Mouse (Mus musculus) left cerebral cortex, postnatal 36 days (tissue): Measurements from ENCODE around the gene Opa3. TPM values are rescaled to one million over a fixed set of nuclear protein-coding genes. Genes with fewer than 3 reads are reported as not detected.

Experiments
- DNase-seq, 2 experiments: peaks; one replicate each; pipeline ENCODE4 v3.0.0; 2021 to 2022; ENCODE audit warnings: low spot score in 2 of 2, mixed read lengths in 1 of 2
- intact Hi-C: fragments of 180-260 bp; cut with DNase I; formaldehyde crosslinking; loops from one replicate; pipeline ENCODE4 v1.15.1; 2025
- microRNA-seq: library from miRNA; unstranded; fragments of <30 nt; microRNA quantifications from one replicate; pipeline ENCODE4 v1.2.0, GENCODE M21; 2022
- total RNA-seq, 2 experiments: library from RNA; stranded (reverse); gene quantifications; 2 replicates each; pipeline ENCODE4 v1.2.3; 2021

Gene Opa3
- total RNA-seq, 2 experiments from 2014 or later: 41.0 to 45.7 TPM

GRCm38 (mm10) chr7:19300501-19301421 lies 72.6 kb downstream of the Opa3 start:
- peak; percentile 64 to 77 for DNase-seq
- intact Hi-C loops: loop anchor here (1.0 kb wide), 1 partner anchor 42 kb away; no protein-coding TSS in a partner anchor

GRCm38 (mm10) chr7:19301461-19302263 lies 73.5 kb downstream of the Opa3 start:
- DNase-seq: no peak
- intact Hi-C loops: loop anchor here (1.0 kb wide), 1 partner anchor 41 kb away; no protein-coding TSS in a partner anchor

- intact Hi-C loops: no loop called here
- DNase-seq: no peak
Observed at GRCm38 (mm10) chr7:19302264-19303045, 74.3 kb downstream of the Opa3 start.

- no peak for DNase-seq
- intact Hi-C loops: no loop called here
Observed at GRCm38 (mm10) chr7:19303046-19303305, 74.8 kb downstream of the Opa3 start.

GRCm38 (mm10) chr7:19303770-19304169 lies 75.6 kb downstream of the Opa3 start:
- intact Hi-C loops: no loop called here
- peak; percentile 59 for DNase-seq

- no peak for DNase-seq
- intact Hi-C loops: no loop called here
Observed at GRCm38 (mm10) chr7:19304501-19305412, 76.6 kb downstream of the Opa3 start.

GRCm38 (mm10) chr7:19305413-19305735 lies 77.2 kb downstream of the Opa3 start:
- intact Hi-C loops: no loop called here

More at GRCm38 (mm10) chr7:19305413-19305735, 77.2 kb downstream of the Opa3 start:
- DNase-seq: no peak

Small RNAs within 50 kb of the gene (microRNA-seq; reads per million reads assigned to microRNA genes)
- 11,542 reads per million, percentile 96 among the genes with 10 or more reads in this experiment for gene Mir330

Other genes with a start within 250 kb of the Opa3 start
- gene Nanos2, start 240.9 kb upstream of the Opa3 start, total RNA-seq: 1 to 10 TPM in 1 of 2 experiments, under 1 TPM in 1; 0.47 to 1.3 TPM
- gene Mypop, start 237.1 kb upstream of the Opa3 start, total RNA-seq: 10 to 100 TPM; 53.5 to 55.3 TPM
- 10 to 100 TPM; 46.3 to 53.5 TPM for gene Irf2bp1, start 224.3 kb upstream of the Opa3 start, total RNA-seq
- not detected for gene Foxa3, start 204.8 kb upstream of the Opa3 start, total RNA-seq
- gene Sympk, start 204.0 kb upstream of the Opa3 start, total RNA-seq: 100 to 1,000 TPM; 126 to 129 TPM
- gene Rsph6a, start 173.6 kb upstream of the Opa3 start, total RNA-seq: under 1 TPM in 1 of 2 experiments, not detected in 1; 0.25 TPM
- gene Dmwd, start 152.1 kb upstream of the Opa3 start, total RNA-seq: 100 to 1,000 TPM; 146 to 148 TPM
- gene Dmpk, start 144.5 kb upstream of the Opa3 start, total RNA-seq: 10 to 100 TPM; 21.4 to 40.2 TPM
- gene Six5, start 133.7 kb upstream of the Opa3 start, total RNA-seq: 1 to 10 TPM; 1.6 to 2.6 TPM
- gene Gm4969, start 110.0 kb upstream of the Opa3 start, total RNA-seq: under 1 TPM; 0.37 to 0.41 TPM
- gene Fbxo46, start 108.5 kb upstream of the Opa3 start, total RNA-seq: 10 to 100 TPM; 14.0 to 14.3 TPM
- 10 to 100 TPM; 14.6 to 17.3 TPM for gene Qpctl, start 79.0 kb upstream of the Opa3 start, total RNA-seq
- 10 to 100 TPM; 70.3 to 76.0 TPM for gene Snrpd2, start 78.6 kb upstream of the Opa3 start, total RNA-seq
- 1 to 10 TPM in 1 of 2 experiments, under 1 TPM in 1; 0.89 to 2.6 TPM for gene Gipr, start 62.2 kb upstream of the Opa3 start, total RNA-seq
- 100 to 1,000 TPM; 124 to 156 TPM for gene Eml2, start 51.9 kb upstream of the Opa3 start, total RNA-seq
- gene Gpr4, start 15.8 kb upstream of the Opa3 start, total RNA-seq: 1 to 10 TPM; 2.1 to 4.6 TPM
- gene Vasp, start 43.5 kb downstream of the Opa3 start, total RNA-seq: 10 to 100 TPM; 11.2 to 13.5 TPM
- not detected for gene Ppm1n, start 51.7 kb downstream of the Opa3 start, total RNA-seq
- 100 to 1,000 TPM in 1 of 2 experiments, 10 to 100 TPM in 1; 98.6 to 121 TPM for gene Rtn2, start 54.3 kb downstream of the Opa3 start, total RNA-seq
- 10 to 100 TPM; 20.6 to 22.5 TPM for gene Fosb, start 81.7 kb downstream of the Opa3 start, total RNA-seq
- 10 to 100 TPM; 35.6 to 41.8 TPM for gene Ercc1, start 116.4 kb downstream of the Opa3 start, total RNA-seq
- gene Cd3eap, start 131.1 kb downstream of the Opa3 start, total RNA-seq: 10 to 100 TPM; 17.3 to 17.6 TPM
- 1 to 10 TPM; 5.1 to 7.9 TPM for gene Ppp1r13l, start 131.4 kb downstream of the Opa3 start, total RNA-seq
- gene Ercc2, start 153.7 kb downstream of the Opa3 start, total RNA-seq: 10 to 100 TPM; 26.1 to 40.0 TPM
- 1 to 10 TPM; 2.6 to 3.3 TPM for gene Klc3, start 175.8 kb downstream of the Opa3 start, total RNA-seq
- gene Ckm, start 176.4 kb downstream of the Opa3 start, total RNA-seq: under 1 TPM; 0.35 to 0.41 TPM
- gene Mark4, start 230.5 kb downstream of the Opa3 start, total RNA-seq: 10 to 100 TPM; 76.8 to 77.7 TPM
- under 1 TPM; 0.23 to 0.52 TPM for gene Exoc3l2, start 235.0 kb downstream of the Opa3 start, total RNA-seq